In genomic region chr2:131179990-131180587, GRCm38 (mm10) we compare ENCODE assay signal across 8 mouse cellular contexts. TPM values are rescaled to one million over a fixed set of nuclear protein-coding genes. Genes with fewer than 3 reads are reported as not detected.
DNase-seq lines count a peak whose midpoint lies in the region; ATAC-seq and TF ChIP-seq lines count a peak whose summit lies in the region.

Gene Cenpb, minus strand, starts transcription at chr2:131180067.

- TF ChIP-seq POLR2A in brain, embryonic 14.5 days (IDR thresholded peaks at IDR 0.05; ENCODE audit: borderline replicate concordance, extremely low read depth, insufficient read depth, insufficient read length, poor library complexity, severe bottlenecking), result peak; percentile 56; the same call in 1 of the 2 replicates

- peak; percentile 20; the same call in 1 of the 2 replicates for TF ChIP-seq EP300 in liver, embryonic 14.5 days (IDR thresholded peaks at IDR 0.05; ENCODE audit: low read depth)

- peak; percentile 68 for ATAC-seq in erythroid progenitor cell, adult 5-6 weeks (replicated peaks; ENCODE audit: low FRiP score, poor library complexity, severe bottlenecking)
- peak; percentile 73 for ATAC-seq in heart, embryonic 13.5 days (ENCODE audit: extremely low read depth, insufficient number of reproducible peaks, low FRiP score, low TSS enrichment)
- ATAC-seq in liver, embryonic 14.5 days (ENCODE audit: insufficient read depth), result peak; percentile 85
- peak; percentile 78 for ATAC-seq in neural tube, embryonic 11.5 days (ENCODE audit: insufficient read depth, low FRiP score, low TSS enrichment)
- ATAC-seq in stomach, embryonic 16.5 days (ENCODE audit: insufficient read depth, low FRiP score), result peak; percentile 84

- H3K36me3 ChIP-seq in heart, embryonic 13.5 days, result peaks cover 23% of the 10 kb centered on the region
- H3K36me3 ChIP-seq in liver, embryonic 14.5 days (replicated peaks; ENCODE audit: control insufficient read depth, insufficient read depth, low read depth), result no peaks in the 10 kb centered on the region; the same call in 1 of the 2 replicates
- H3K36me3 ChIP-seq in neural tube, embryonic 11.5 days (ENCODE audit: control insufficient read depth, insufficient read depth, low read length), result peaks cover 2% of the 10 kb centered on the region; the same call in 1 of the 2 replicates
- H3K36me3 ChIP-seq in stomach, embryonic 16.5 days (ENCODE audit: control insufficient read depth, insufficient read depth, low read length), result no peaks in the 10 kb centered on the region

- H3K9me3 ChIP-seq in heart, embryonic 13.5 days, result no peaks in the 10 kb centered on the region
- H3K9me3 ChIP-seq in liver, embryonic 14.5 days (ENCODE audit: control insufficient read depth, low read length), result no peaks in the 10 kb centered on the region
- H3K9me3 ChIP-seq in neural tube, embryonic 11.5 days (ENCODE audit: control insufficient read depth, low read length), result no peaks in the 10 kb centered on the region
- no peaks in the 10 kb centered on the region for H3K9me3 ChIP-seq in stomach, embryonic 16.5 days (replicated peaks; ENCODE audit: control insufficient read depth, low read length)

- 4% methylated on average over 30 of the region's 57 CpGs for WGBS in heart, embryonic 13.5 days
- 3% methylated on average over 52 of the region's 57 CpGs for WGBS in liver, embryonic 14.5 days (ENCODE audit: insufficient replicate concordance)
- WGBS in neural tube, embryonic 11.5 days, result 4% methylated on average over 31 of the region's 57 CpGs
- WGBS in stomach, embryonic 16.5 days, result 2% methylated on average over 53 of the region's 57 CpGs

- peak; percentile 66 for TF ChIP-seq CTCF in brain, embryonic 14.5 days (IDR thresholded peaks at IDR 0.05; ENCODE audit: borderline replicate concordance, extremely low read depth, insufficient read depth, insufficient read length)
- peak; percentile 68 for TF ChIP-seq CTCF in liver, embryonic 14.5 days (IDR thresholded peaks at IDR 0.05; ENCODE audit: low read depth)

- H3K4me3 ChIP-seq in heart, embryonic 13.5 days, result peak within 1 kb of the TSS; percentile 84
- H3K4me3 ChIP-seq in liver, embryonic 14.5 days (ENCODE audit: insufficient read depth in 1 of 2, low read depth in 2 of 2, low read length in 2 of 2), result peak within 1 kb of the TSS; percentile 80 to 92
- peak within 1 kb of the TSS; percentile 90 for H3K4me3 ChIP-seq in neural tube, embryonic 11.5 days (ENCODE audit: low read depth, low read length)
- H3K4me3 ChIP-seq in stomach, embryonic 16.5 days (replicated peaks; ENCODE audit: low read length), result peak within 1 kb of the TSS; percentile 92

- H3K4me2 ChIP-seq in heart, embryonic 13.5 days, result peak within 1 kb of the TSS; percentile 98
- peak within 1 kb of the TSS; percentile 96 for H3K4me2 ChIP-seq in liver, embryonic 14.5 days (ENCODE audit: low read depth)
- H3K4me2 ChIP-seq in neural tube, embryonic 11.5 days (ENCODE audit: low read depth), result peak within 1 kb of the TSS; percentile 96
- H3K4me2 ChIP-seq in stomach, embryonic 16.5 days (ENCODE audit: low read depth, low read length), result peak within 1 kb of the TSS; percentile 98

- peak; percentile 82 for DNase-seq in CD4-positive, CD25-positive, alpha-beta regulatory T cell, adult 2 months (ENCODE audit: low read depth, low spot score)
- DNase-seq in brain, embryonic 14.5 days (ENCODE audit: low read depth), result peak; percentile 90
- peak; percentile 92 for DNase-seq in kidney, postnatal 10 days
- peak in 2 of 3 experiments; percentile 64 to 66 for DNase-seq in liver, embryonic 14.5 days (ENCODE audit: low read depth in 3 of 3, low spot score in 3 of 3)
- DNase-seq in neural tube, embryonic 11.5 days (ENCODE audit: low spot score), result peak; percentile 91

- H3K27me3 ChIP-seq in heart, embryonic 13.5 days (replicated peaks), result peaks cover 1% of the 10 kb centered on the region; the same call in 1 of the 2 replicates
- H3K27me3 ChIP-seq in liver, embryonic 14.5 days (ENCODE audit: control insufficient read depth, insufficient read depth, low read length), result no peaks in the 10 kb centered on the region
- H3K27me3 ChIP-seq in neural tube, embryonic 11.5 days (ENCODE audit: control insufficient read depth, insufficient read depth, low read length), result no peaks in the 10 kb centered on the region
- H3K27me3 ChIP-seq in stomach, embryonic 16.5 days (ENCODE audit: control insufficient read depth, insufficient read depth, low read length), result no peaks in the 10 kb centered on the region

- H3K27ac ChIP-seq in heart, embryonic 13.5 days (replicated peaks), result peak within 1 kb of the TSS; percentile 91
- H3K27ac ChIP-seq in liver, embryonic 14.5 days, result peak within 1 kb of the TSS; percentile 82
- H3K27ac ChIP-seq in neural tube, embryonic 11.5 days (ENCODE audit: low read depth, low read length), result peak within 1 kb of the TSS; percentile 93
- peak within 1 kb of the TSS; percentile 97 for H3K27ac ChIP-seq in stomach, embryonic 16.5 days (ENCODE audit: low read length)

- H3K4me1 ChIP-seq in heart, embryonic 13.5 days, result peaks cover 38% of the 10 kb centered on the region
- peaks cover 21 to 25% of the 10 kb centered on the region in 2 experiments for H3K4me1 ChIP-seq in liver, embryonic 14.5 days (replicated peaks; ENCODE audit: control insufficient read depth in 2 of 2, insufficient read depth in 2 of 2, low read length in 1 of 2)
- peaks cover 25% of the 10 kb centered on the region for H3K4me1 ChIP-seq in neural tube, embryonic 11.5 days (ENCODE audit: control insufficient read depth, insufficient read depth, low read length)
- H3K4me1 ChIP-seq in stomach, embryonic 16.5 days (ENCODE audit: control insufficient read depth, insufficient read depth, low read length), result peaks cover 39% of the 10 kb centered on the region

- H3K9ac ChIP-seq in heart, embryonic 13.5 days, result peak within 1 kb of the TSS; percentile 98
- H3K9ac ChIP-seq in liver, embryonic 14.5 days (replicated peaks), result peak within 1 kb of the TSS; percentile 87
- H3K9ac ChIP-seq in neural tube, embryonic 11.5 days (ENCODE audit: low read length), result peak within 1 kb of the TSS; percentile 97
- peak within 1 kb of the TSS; percentile 99 for H3K9ac ChIP-seq in stomach, embryonic 16.5 days (ENCODE audit: low read length)

RNA-seq across cellular contexts. Expression of gene Cenpb, which starts in this region (rescaled TPM):
- 71.2 and 89.3 TPM in 2 replicates for polyA plus RNA-seq in brain, embryonic 14.5 days (2012; rRNA removed)
- total RNA-seq in erythroid progenitor cell, adult 5-6 weeks (2015; ENCODE audit: low replicate concordance), result 8.3 and 8.8 TPM in 2 replicates
- 12.5 and 15.1 TPM in 2 replicates for total RNA-seq in erythroid progenitor cell, adult 5-6 weeks (2017; ENCODE audit: low replicate concordance)
- polyA plus RNA-seq in heart, embryonic 13.5 days (2015; fragmentation: Nextera tagmentation; extraction: Ambion mirVana), result 6.8 and 7.0 TPM in 2 replicates
- 11.0 and 12.4 TPM in 2 replicates for polyA plus RNA-seq in liver, embryonic 14.5 days (2012; rRNA removed)
- polyA plus RNA-seq in liver, embryonic 14.5 days (2014; fragmentation: Nextera tagmentation; extraction: Ambion mirVana), result 2.7 and 3.0 TPM in 2 replicates
- polyA plus RNA-seq in neural tube, embryonic 11.5 days (2014; fragmentation: Nextera tagmentation; extraction: Ambion mirVana), result 10.3 and 10.8 TPM in 2 replicates
- polyA plus RNA-seq in stomach, embryonic 16.5 days (2015; fragmentation: Nextera tagmentation; extraction: Ambion mirVana), result 9.2 and 10.4 TPM in 2 replicates

Comparison
In these comparisons a context has a peak if more than half of its experiments do, and no peak if none do; other contexts are left out.
1. Peak in every context shown above with its lines: DNase-seq, ATAC-seq, H3K4me3 ChIP-seq and H3K27ac ChIP-seq.